Mouse (Mus musculus): ENCODE results near the gene Lamc3. TPM values are rescaled to one million over a fixed set of nuclear protein-coding genes. Genes with fewer than 3 reads are reported as not detected.

Gene Lamc3
- polyA plus RNA-seq, 1 experiment, result not detected

DNA sequence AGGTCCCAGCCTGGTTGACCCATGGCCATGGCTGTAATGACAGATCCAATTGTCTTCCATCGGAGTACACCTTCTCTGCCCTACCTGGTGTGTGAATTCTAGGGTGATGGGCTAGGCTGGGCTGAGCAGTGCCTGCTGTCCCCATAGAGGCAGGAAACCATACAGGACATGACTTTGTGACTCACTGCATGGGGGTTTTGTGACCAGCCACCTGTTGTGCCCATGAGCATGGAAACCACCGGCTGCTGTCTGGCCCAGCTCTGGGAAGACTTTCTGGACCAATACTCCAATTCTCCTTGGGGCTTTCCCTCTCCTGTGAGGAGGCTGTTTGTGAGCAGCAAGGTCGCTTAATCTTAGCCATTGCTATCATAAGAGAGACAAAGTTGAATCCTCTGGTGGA, 65.6 kb downstream of the Lamc3 start:
- no peaks in the 10 kb centered on the region; the same call in 1 of the 2 replicates for H3K9me3 ChIP-seq (ENCODE audit: control insufficient read depth, low read length)
- no peak overlapping the region for H3K4me3 ChIP-seq (replicated peaks)
- TF ChIP-seq TAL1 (IDR thresholded peaks at IDR 0.05; ENCODE audit: low read length), result no peak
- no peak for TF ChIP-seq GATA1 (IDR thresholded peaks at IDR 0.05; ENCODE audit: low read length)
- peaks cover 3% of the 10 kb centered on the region for H3K4me1 ChIP-seq (ENCODE audit: control insufficient read depth)
- H3K36me3 ChIP-seq (ENCODE audit: control insufficient read depth), result no peaks in the 10 kb centered on the region
- peaks cover 53% of the 10 kb centered on the region for H3K27me3 ChIP-seq (ENCODE audit: control insufficient read depth)

DNA sequence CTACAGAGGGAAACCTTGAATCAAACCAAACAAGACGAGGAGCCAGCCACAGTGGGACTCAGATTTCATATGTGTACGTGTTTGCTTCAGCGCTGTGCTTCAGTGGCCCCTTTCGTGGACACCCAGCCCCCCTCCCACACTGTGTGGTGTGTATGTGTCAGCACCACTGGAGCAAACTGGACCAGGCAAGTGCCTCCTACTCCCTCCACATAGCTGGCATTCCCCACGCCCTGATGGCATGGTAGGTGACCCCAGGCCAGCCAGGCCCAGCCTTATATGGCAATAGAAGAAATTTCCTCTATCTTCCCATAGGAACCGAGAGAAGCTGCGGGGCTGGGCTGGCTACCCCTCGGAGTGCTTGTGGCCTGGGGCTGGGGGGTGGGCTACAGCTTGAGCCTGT, 66.6 kb downstream of the Lamc3 start:
- no peak for TF ChIP-seq GATA1 (IDR thresholded peaks at IDR 0.05; ENCODE audit: low read length)
- no peak for TF ChIP-seq TAL1 (IDR thresholded peaks at IDR 0.05; ENCODE audit: low read length)
- Histone ChIP-seq H3K4me3 (replicated peaks) (no peak overlapping the region), H3K27me3 (ENCODE audit: control insufficient read depth) (peaks cover 44% of the 10 kb centered on the region), H3K9me3 (ENCODE audit: control insufficient read depth, low read length) (no peaks in the 10 kb centered on the region; the same call in 1 of the 2 replicates), H3K36me3 (ENCODE audit: control insufficient read depth) (no peaks in the 10 kb centered on the region), H3K4me1 (ENCODE audit: control insufficient read depth) (peaks cover 3% of the 10 kb centered on the region)

DNA sequence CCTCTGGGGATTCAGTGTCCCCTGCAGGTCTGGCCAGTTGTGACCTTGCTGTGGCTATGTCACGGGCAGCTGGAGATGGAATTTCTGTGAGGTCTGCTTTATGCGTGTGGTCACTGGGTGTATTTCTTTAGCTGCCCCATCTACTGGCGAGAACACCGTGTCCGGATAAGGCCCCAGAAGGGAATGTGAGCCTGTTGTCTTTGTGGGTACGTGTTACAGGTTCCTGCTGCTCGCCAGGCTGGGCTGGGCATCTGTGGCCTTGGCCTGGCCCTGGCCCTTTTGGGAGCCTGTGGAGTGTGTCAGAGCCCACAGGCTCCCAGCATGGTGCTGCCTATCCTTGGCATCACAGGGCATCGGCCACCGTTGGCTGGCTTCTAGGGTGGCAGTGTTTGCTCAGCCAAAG, 67.7 kb downstream of the Lamc3 start:
- Histone ChIP-seq H3K27me3 (ENCODE audit: control insufficient read depth) (peaks cover 33% of the 10 kb centered on the region), H3K9me3 (ENCODE audit: control insufficient read depth, low read length) (no peaks in the 10 kb centered on the region; the same call in 1 of the 2 replicates), H3K4me3 (replicated peaks) (no peak overlapping the region), H3K4me1 (ENCODE audit: control insufficient read depth) (peaks cover 3% of the 10 kb centered on the region), H3K36me3 (ENCODE audit: control insufficient read depth) (no peaks in the 10 kb centered on the region)
- TF ChIP-seq TAL1 (IDR thresholded peaks at IDR 0.05; ENCODE audit: low read length), result no peak
- no peak for TF ChIP-seq GATA1 (IDR thresholded peaks at IDR 0.05; ENCODE audit: low read length)

DNA sequence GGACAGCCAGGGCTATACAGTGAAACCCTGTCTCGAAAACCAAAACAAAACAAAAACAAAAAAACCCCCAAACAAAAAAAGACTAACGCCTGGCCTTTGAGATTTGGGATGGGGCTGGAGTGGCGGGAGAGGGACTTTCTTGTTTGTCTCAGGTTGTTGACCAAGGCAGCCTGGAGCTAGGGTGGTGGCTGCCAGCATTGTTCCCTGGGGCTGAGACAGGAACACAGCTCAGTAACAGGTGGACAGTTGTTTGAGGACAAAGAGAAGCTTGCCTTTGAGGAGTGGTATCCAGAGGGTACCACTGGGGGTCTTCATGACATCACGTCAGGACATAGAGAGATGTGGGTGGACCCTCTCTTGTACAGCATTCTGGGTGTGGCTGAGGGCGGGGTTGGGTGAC, 68.6 kb downstream of the Lamc3 start:
- no peaks in the 10 kb centered on the region for H3K9me3 ChIP-seq (ENCODE audit: control insufficient read depth, low read length)
- TF ChIP-seq GATA1 (IDR thresholded peaks at IDR 0.05; ENCODE audit: low read length) (no peak), TAL1 (IDR thresholded peaks at IDR 0.05; ENCODE audit: low read length) (no peak)
- H3K36me3 ChIP-seq (ENCODE audit: control insufficient read depth), result no peaks in the 10 kb centered on the region
- H3K27me3 ChIP-seq (ENCODE audit: control insufficient read depth), result peaks cover 24% of the 10 kb centered on the region
- no peaks in the 10 kb centered on the region; the same call in 1 of the 2 replicates for H3K4me1 ChIP-seq (ENCODE audit: control insufficient read depth)
- H3K4me3 ChIP-seq (replicated peaks), result no peak overlapping the region

DNA sequence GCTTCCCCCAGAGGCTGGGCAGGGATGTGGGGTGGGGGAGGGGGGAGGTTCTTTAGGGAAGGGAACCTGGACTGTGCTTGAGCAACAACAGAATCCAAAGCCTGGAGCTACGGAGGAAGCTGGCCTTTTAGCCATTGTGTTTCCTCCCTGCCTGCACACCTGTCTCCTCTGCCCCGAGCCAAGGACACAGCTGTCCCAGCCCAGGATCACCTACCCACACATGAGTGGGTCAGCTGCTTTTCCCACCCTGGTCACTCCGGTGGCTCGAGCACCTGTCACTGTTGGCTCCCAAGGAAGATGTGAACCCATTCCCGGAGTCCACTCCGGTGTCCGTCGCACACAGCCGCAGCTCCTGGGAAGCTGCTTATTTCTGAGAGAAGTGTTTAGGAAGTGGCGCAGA, 70.1 kb downstream of the Lamc3 start:
- Histone ChIP-seq H3K36me3 (ENCODE audit: control insufficient read depth) (no peaks in the 10 kb centered on the region), H3K27me3 (ENCODE audit: control insufficient read depth) (peaks cover 9% of the 10 kb centered on the region), H3K4me3 (replicated peaks) (no peak overlapping the region), H3K4me1 (ENCODE audit: control insufficient read depth) (no peaks in the 10 kb centered on the region; the same call in 1 of the 2 replicates), H3K9me3 (ENCODE audit: control insufficient read depth, low read length) (no peaks in the 10 kb centered on the region)
- no peak for TF ChIP-seq TAL1 (IDR thresholded peaks at IDR 0.05; ENCODE audit: low read length)
- no peak for TF ChIP-seq GATA1 (IDR thresholded peaks at IDR 0.05; ENCODE audit: low read length)

DNA sequence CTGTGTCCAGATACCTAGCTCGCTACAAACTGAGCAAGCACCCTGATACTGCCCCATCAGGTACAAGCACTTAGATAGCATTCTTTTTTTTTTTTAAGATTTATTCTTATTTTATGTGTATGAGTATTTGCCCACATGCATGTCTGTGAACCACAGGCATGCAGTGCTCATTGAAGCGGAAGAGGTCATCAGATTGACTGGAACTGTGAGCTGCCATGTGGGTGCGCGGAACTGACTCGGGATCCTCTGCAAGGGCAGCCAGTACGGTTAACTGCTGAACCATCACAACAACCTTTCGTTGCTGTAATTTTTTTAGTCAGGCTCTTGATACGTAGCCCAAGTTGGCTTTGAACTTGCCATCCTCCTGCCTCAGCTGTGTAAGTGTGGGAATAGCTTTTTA, 73.9 kb downstream of the Lamc3 start:
- no peaks in the 10 kb centered on the region; the same call in 1 of the 2 replicates for H3K4me1 ChIP-seq (ENCODE audit: control insufficient read depth)
- H3K9me3 ChIP-seq (ENCODE audit: control insufficient read depth, low read length), result no peaks in the 10 kb centered on the region
- no peak overlapping the region for H3K4me3 ChIP-seq (replicated peaks)
- no peaks in the 10 kb centered on the region for H3K27me3 ChIP-seq (ENCODE audit: control insufficient read depth)
- TF ChIP-seq GATA1 (IDR thresholded peaks at IDR 0.05; ENCODE audit: low read length) (no peak), TAL1 (IDR thresholded peaks at IDR 0.05; ENCODE audit: low read length) (no peak)
- H3K36me3 ChIP-seq (ENCODE audit: control insufficient read depth), result no peaks in the 10 kb centered on the region

DNA sequence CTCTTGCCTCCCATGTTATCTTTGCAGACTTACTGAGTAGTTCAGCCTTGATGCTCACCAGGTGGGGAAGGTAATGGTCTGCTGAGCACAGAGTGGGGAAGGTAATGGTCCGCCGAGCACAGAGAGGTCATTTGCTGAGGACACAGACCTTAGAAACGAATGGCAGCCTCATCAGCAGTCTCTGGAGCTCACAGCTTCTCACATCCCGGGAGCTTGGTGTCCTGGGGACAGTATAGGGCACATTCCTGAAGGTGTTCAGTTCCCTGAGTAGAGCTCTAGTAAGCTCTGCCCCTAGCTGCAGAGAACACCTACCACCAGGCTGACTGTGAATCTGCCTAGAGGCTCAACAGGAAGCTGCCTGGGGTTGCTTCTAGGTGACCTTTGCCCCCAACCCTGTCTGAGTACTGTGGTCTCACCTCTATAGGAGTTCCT, 74.7 kb downstream of the Lamc3 start:
- Histone ChIP-seq H3K4me1 (ENCODE audit: control insufficient read depth) (no peaks in the 10 kb centered on the region), H3K36me3 (ENCODE audit: control insufficient read depth) (no peaks in the 10 kb centered on the region), H3K27me3 (ENCODE audit: control insufficient read depth) (no peaks in the 10 kb centered on the region), H3K9me3 (ENCODE audit: control insufficient read depth, low read length) (no peaks in the 10 kb centered on the region), H3K4me3 (replicated peaks) (no peak overlapping the region)
- TF ChIP-seq TAL1 (IDR thresholded peaks at IDR 0.05; ENCODE audit: low read length) (no peak), GATA1 (IDR thresholded peaks at IDR 0.05; ENCODE audit: low read length) (no peak)

DNA sequence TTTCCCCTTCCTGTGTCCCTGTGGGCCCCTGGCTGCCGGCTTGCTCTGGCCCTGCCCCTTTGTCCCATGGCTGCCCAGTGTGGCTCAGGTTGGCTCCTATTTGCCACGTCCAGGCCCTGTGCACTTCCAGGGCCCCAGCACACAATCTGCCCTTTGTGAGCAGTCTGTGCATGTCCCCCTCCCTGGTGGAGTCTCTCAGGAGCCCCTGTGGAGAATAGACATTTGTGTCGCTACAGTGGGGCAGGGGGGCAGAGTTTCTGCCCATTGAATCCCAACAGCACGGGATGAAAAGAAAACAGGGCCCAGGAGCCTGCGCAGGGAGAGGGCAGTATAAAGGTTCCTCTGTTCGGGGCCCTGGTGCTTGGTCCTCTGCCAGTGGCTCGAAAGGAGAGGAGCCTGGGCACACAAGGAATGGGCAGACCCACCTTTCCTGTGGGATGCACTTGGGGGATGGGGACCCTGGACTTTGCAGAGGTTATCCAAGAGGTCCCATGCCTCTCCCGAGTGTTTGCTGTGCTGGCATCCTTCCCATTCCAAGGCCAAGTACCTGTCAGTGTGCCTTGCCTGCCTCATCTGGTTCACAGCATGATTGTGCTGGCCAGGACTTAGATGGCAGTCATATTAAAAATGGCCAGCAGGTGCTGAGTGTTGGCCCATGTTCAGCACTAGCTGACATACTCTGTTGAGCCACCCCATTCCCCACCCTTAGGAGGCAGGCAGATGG, 75.6 kb downstream of the Lamc3 start:
- H3K27me3 ChIP-seq (ENCODE audit: control insufficient read depth), result no peaks in the 10 kb centered on the region
- TF ChIP-seq GATA1 (IDR thresholded peaks at IDR 0.05; ENCODE audit: low read length), result no peak
- TF ChIP-seq TAL1 (IDR thresholded peaks at IDR 0.05; ENCODE audit: low read length), result no peak
- H3K9me3 ChIP-seq (ENCODE audit: control insufficient read depth, low read length), result no peaks in the 10 kb centered on the region
- no peak overlapping the region for H3K4me3 ChIP-seq (replicated peaks)
- H3K4me1 ChIP-seq (ENCODE audit: control insufficient read depth), result no peaks in the 10 kb centered on the region
- H3K36me3 ChIP-seq (ENCODE audit: control insufficient read depth), result no peaks in the 10 kb centered on the region

DNA sequence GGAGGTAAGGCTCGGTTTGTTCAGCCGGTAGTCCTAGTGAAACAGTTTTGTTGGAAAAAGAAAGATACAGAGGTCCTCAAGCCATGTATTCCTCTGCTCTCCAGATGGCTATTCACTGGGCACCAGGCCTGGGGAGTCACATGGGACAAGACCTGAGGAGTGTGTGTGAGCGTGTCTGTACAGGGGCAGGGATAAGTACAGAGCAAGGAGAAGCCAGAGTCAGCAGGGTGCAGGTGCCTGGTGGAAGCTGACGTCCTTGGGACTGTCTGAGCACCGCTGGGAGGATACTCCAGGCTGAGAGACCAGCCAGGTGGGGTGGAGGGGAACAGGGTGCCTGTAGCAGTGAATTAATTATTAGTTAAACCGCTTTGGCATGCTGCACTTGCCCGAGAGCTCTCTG, 76.4 kb downstream of the Lamc3 start:
- H3K36me3 ChIP-seq (ENCODE audit: control insufficient read depth), result no peaks in the 10 kb centered on the region
- H3K9me3 ChIP-seq (ENCODE audit: control insufficient read depth, low read length), result no peaks in the 10 kb centered on the region
- no peaks in the 10 kb centered on the region for H3K27me3 ChIP-seq (ENCODE audit: control insufficient read depth)
- no peaks in the 10 kb centered on the region for H3K4me1 ChIP-seq (ENCODE audit: control insufficient read depth)
- no peak overlapping the region for H3K4me3 ChIP-seq (replicated peaks)
- TF ChIP-seq TAL1 (IDR thresholded peaks at IDR 0.05; ENCODE audit: low read length) (no peak), GATA1 (IDR thresholded peaks at IDR 0.05; ENCODE audit: low read length) (no peak)

Data from erythroblast, embryonic 14.5 days (primary cell).